Mouse (Mus musculus): ENCODE results near the gene Shank3. TPM values are rescaled to one million over a fixed set of nuclear protein-coding genes. Genes with fewer than 3 reads are reported as not detected.

Shank3 gene
- polyA plus RNA-seq, 1 experiment from 2014 or later: 1.0 TPM

DNA sequence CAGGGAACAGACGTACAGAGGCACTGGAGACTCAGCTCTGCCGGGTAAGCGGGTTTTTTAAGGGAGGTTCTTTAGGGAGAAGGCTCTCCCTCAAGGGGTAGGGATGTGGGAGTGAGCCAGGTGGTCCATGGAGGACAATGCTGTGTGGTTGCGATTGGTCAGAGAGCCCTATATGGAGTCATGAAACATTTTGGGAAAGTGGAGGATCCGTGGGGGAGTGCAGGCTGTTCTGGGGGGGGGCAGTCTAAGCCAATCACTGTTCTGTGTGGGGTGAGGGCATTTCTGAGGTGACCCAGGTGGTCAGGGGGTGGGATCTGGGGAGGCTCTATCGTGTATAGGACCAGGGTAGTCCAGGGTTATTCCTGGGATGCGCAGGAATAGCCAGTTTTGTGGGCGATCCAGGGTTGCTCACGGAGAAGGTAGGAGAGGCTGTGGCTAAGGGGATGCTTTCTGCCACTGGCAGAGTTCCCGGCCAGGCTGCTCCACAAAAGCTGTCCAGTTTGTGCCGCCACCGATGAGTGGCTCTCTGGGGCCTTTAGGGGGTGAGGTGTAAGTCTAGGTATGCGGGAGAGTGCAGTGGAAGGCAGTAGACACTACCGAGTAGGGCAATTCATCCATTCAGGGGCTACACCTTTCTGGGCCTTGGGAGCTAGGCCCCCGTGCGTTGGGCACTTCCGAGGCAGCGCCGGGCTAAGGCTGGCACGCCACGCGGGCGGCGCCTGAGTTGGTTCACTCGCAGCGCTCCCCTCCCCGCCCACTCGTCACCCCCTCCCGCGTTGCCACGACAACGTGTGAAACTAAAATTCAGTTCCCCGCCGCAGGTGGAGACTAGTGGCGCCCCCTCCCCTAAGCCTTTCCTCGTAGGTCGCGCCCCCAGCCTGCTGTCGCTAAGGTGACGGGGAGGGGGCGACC is 1.1 kb upstream of the Shank3 start:
- Histone ChIP-seq H3K9me3 (replicated peaks; ENCODE audit: low read length) (no peaks in the 10 kb centered on the region), H3K4me1 (replicated peaks; ENCODE audit: insufficient read depth, low read length) (no peaks in the 10 kb centered on the region; the same call in 1 of the 2 replicates), H3K27me3 (ENCODE audit: insufficient read depth, low read length) (peaks cover 6% of the 10 kb centered on the region; the same call in 1 of the 2 replicates), H3K27ac (peak overlapping the region; percentile 73), H3K4me3 (replicated peaks; ENCODE audit: low read depth, low read length) (peak overlapping the region; percentile 77), H3K36me3 (ENCODE audit: insufficient read depth, low read length) (no peaks in the 10 kb centered on the region), H3K9ac (ENCODE audit: low read depth, low read length) (peak overlapping the region; percentile 71), H3K4me2 (ENCODE audit: low read length) (peak overlapping the region; percentile 93)
- no peak for TF ChIP-seq CTCF (IDR thresholded peaks at IDR 0.05; ENCODE audit: low read depth)
- ATAC-seq (replicated peaks; ENCODE audit: low FRiP score, low read depth) (no peak; the same call in 1 of the 2 replicates), DNase-seq (ENCODE audit: low spot score) (no peak)
- 3% methylated on average over 41 of the region's 41 CpGs for WGBS

- Histone ChIP-seq H3K4me1 (replicated peaks; ENCODE audit: insufficient read depth, low read length) (no peaks in the 10 kb centered on the region; the same call in 1 of the 2 replicates), H3K27me3 (ENCODE audit: insufficient read depth, low read length) (peaks cover 6% of the 10 kb centered on the region; the same call in 1 of the 2 replicates), H3K4me2 (ENCODE audit: low read length) (peak overlapping the region; percentile 93), H3K9ac (ENCODE audit: low read depth, low read length) (peak overlapping the region; percentile 71), H3K4me3 (replicated peaks; ENCODE audit: low read depth, low read length) (peak overlapping the region; percentile 77), H3K27ac (no peak overlapping the region), H3K36me3 (ENCODE audit: insufficient read depth, low read length) (no peaks in the 10 kb centered on the region), H3K9me3 (replicated peaks; ENCODE audit: low read length) (no peaks in the 10 kb centered on the region)
- peak; percentile 59 for ATAC-seq (replicated peaks; ENCODE audit: low FRiP score, low read depth)
- no peak for TF ChIP-seq CTCF (IDR thresholded peaks at IDR 0.05; ENCODE audit: low read depth)
- whole genome bisulfite sequencing: under 1% methylated on average over 53 of the region's 60 CpGs
- peak; percentile 58 for DNase-seq (ENCODE audit: low spot score)
Measured at GRCm38 (mm10) chr15:89499784-89500220, 379 bp downstream of the Shank3 start.

DNA sequence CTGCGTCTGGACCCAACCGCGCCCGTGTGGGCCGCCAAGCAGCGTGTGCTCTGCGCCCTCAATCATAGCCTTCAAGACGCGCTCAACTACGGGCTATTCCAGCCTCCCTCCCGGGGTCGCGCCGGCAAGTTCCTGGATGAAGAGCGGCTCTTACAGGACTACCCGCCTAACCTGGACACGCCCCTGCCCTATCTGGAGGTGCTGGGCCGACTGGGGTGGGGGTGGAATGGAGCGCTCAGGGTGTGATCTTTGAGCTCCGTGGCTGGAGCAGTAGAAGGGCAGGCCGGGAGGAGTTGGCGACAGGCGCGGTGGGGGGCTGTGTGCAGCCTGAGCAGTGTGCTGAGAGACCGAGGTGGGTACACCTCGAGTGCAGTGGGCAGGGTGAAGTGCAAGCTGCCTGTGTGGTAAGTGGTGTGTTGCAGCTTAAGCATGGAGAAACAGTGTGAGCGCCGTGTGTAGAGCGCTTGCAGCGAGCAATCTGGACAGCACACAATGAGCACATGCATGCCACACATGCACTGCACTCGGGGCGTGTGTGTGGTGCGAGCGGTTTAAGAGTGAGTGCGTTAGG is 883 bp downstream of the Shank3 start:
- no peaks in the 10 kb centered on the region for H3K9me3 ChIP-seq (replicated peaks; ENCODE audit: low read length)
- no peaks in the 10 kb centered on the region for H3K36me3 ChIP-seq (ENCODE audit: insufficient read depth, low read length)
- H3K4me3 ChIP-seq (replicated peaks; ENCODE audit: low read depth, low read length): peak overlapping the region; percentile 77
- no peak for DNase-seq (ENCODE audit: low spot score)
- TF ChIP-seq CTCF (IDR thresholded peaks at IDR 0.05; ENCODE audit: low read depth): no peak
- H3K27ac ChIP-seq: no peak overlapping the region
- H3K4me2 ChIP-seq (ENCODE audit: low read length): peak overlapping the region; percentile 93
- WGBS: 2% methylated on average over 35 of the region's 35 CpGs
- H3K27me3 ChIP-seq (ENCODE audit: insufficient read depth, low read length): peaks cover 6% of the 10 kb centered on the region; the same call in 1 of the 2 replicates
- ATAC-seq (replicated peaks; ENCODE audit: low FRiP score, low read depth): peak; percentile 27
- peak overlapping the region; percentile 71 for H3K9ac ChIP-seq (ENCODE audit: low read depth, low read length)
- H3K4me1 ChIP-seq (replicated peaks; ENCODE audit: insufficient read depth, low read length): no peaks in the 10 kb centered on the region; the same call in 1 of the 2 replicates

DNA sequence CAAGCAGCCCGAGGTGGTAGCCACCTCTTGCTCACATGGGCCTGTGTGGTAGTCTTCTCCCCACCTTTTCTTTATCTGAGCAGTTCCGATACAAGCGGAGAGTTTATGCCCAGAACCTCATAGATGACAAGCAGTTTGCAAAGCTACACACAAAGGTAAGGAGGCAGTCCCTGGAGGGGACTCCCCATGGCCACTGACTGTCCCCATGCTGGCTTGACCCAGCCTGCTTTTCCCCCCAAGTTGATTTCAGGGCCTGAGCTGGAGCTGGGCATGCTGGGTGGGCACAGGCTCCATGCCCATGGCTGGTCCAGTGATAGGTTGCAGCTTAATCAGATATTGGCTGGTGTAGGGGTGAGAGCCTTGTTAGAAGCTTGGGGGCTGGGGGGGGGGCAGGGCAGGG is 1.9 kb downstream of the Shank3 start:
- Histone ChIP-seq H3K9ac (ENCODE audit: low read depth, low read length) (no peak overlapping the region), H3K4me2 (ENCODE audit: low read length) (0 out of 2 replicates have a peak overlapping the region, but pooled peaks have one; percentile 93), H3K27ac (no peak overlapping the region)

GRCm38 (mm10) chr15:89504838-89505237 is 5.4 kb downstream of the Shank3 start:
- TF ChIP-seq CTCF (IDR thresholded peaks at IDR 0.05; ENCODE audit: low read depth): no peak
- Histone ChIP-seq H3K9ac (ENCODE audit: low read depth, low read length) (no peak overlapping the region), H3K27ac (no peak overlapping the region), H3K9me3 (replicated peaks; ENCODE audit: low read length) (no peaks in the 10 kb centered on the region), H3K4me3 (replicated peaks; ENCODE audit: low read depth, low read length) (no peak overlapping the region), H3K4me1 (replicated peaks; ENCODE audit: insufficient read depth, low read length) (no peaks in the 10 kb centered on the region), H3K27me3 (ENCODE audit: insufficient read depth, low read length) (no peaks in the 10 kb centered on the region), H3K36me3 (ENCODE audit: insufficient read depth, low read length) (no peaks in the 10 kb centered on the region), H3K4me2 (ENCODE audit: low read length) (no peak overlapping the region)
- ATAC-seq (replicated peaks; ENCODE audit: low FRiP score, low read depth): no peak
- DNase-seq (ENCODE audit: low spot score): no peak
- 91% methylated on average over 9 of the region's 9 CpGs for WGBS

More for the DNA sequence above, 1.9 kb downstream of the Shank3 start:
- no peak for DNase-seq (ENCODE audit: low spot score)
- WGBS: 88% methylated on average over 3 of the region's 3 CpGs
- ATAC-seq (replicated peaks; ENCODE audit: low FRiP score, low read depth): no peak
- TF ChIP-seq CTCF (IDR thresholded peaks at IDR 0.05; ENCODE audit: low read depth): no peak
- Histone ChIP-seq H3K36me3 (ENCODE audit: insufficient read depth, low read length) (no peaks in the 10 kb centered on the region), H3K4me3 (replicated peaks; ENCODE audit: low read depth, low read length) (no peak overlapping the region), H3K4me1 (replicated peaks; ENCODE audit: insufficient read depth, low read length) (no peaks in the 10 kb centered on the region; the same call in 1 of the 2 replicates), H3K27me3 (ENCODE audit: insufficient read depth, low read length) (peaks cover 6% of the 10 kb centered on the region; the same call in 1 of the 2 replicates), H3K9me3 (replicated peaks; ENCODE audit: low read length) (no peaks in the 10 kb centered on the region)

DNA sequence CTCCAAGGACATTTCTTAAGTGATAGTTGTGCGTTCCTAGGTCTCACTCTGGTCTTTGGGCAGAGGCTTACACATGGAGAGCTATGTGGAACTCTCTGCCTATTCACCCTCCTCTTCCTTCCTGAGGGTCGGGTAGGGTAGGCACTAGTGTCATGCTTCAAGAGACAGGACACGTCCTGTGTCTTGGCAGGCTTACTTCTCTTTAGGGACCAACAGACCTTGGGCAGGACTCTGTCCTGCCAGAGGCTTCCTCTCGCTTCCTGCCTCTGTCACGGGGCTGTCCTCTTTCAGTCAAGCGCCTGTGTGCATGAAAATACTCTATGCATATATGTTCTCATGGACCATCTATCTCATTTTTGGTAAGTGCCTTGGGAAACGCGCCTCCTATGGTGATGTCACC is 8.3 kb downstream of the Shank3 start:
- Histone ChIP-seq H3K9ac (ENCODE audit: low read depth, low read length) (no peak overlapping the region), H3K36me3 (ENCODE audit: insufficient read depth, low read length) (no peaks in the 10 kb centered on the region), H3K4me3 (replicated peaks; ENCODE audit: low read depth, low read length) (no peak overlapping the region), H3K27me3 (ENCODE audit: insufficient read depth, low read length) (no peaks in the 10 kb centered on the region), H3K9me3 (replicated peaks; ENCODE audit: low read length) (no peaks in the 10 kb centered on the region), H3K4me1 (replicated peaks; ENCODE audit: insufficient read depth, low read length) (no peaks in the 10 kb centered on the region), H3K4me2 (ENCODE audit: low read length) (no peak overlapping the region), H3K27ac (no peak overlapping the region)
- ATAC-seq (replicated peaks; ENCODE audit: low FRiP score, low read depth): no peak
- WGBS: 84% methylated on average over 8 of the region's 8 CpGs
- DNase-seq (ENCODE audit: low spot score): no peak
- no peak for TF ChIP-seq CTCF (IDR thresholded peaks at IDR 0.05; ENCODE audit: low read depth)

All from kidney, postnatal 0 days (tissue).